Mouse (Mus musculus): ENCODE results near the gene Rpl38.

DNA sequence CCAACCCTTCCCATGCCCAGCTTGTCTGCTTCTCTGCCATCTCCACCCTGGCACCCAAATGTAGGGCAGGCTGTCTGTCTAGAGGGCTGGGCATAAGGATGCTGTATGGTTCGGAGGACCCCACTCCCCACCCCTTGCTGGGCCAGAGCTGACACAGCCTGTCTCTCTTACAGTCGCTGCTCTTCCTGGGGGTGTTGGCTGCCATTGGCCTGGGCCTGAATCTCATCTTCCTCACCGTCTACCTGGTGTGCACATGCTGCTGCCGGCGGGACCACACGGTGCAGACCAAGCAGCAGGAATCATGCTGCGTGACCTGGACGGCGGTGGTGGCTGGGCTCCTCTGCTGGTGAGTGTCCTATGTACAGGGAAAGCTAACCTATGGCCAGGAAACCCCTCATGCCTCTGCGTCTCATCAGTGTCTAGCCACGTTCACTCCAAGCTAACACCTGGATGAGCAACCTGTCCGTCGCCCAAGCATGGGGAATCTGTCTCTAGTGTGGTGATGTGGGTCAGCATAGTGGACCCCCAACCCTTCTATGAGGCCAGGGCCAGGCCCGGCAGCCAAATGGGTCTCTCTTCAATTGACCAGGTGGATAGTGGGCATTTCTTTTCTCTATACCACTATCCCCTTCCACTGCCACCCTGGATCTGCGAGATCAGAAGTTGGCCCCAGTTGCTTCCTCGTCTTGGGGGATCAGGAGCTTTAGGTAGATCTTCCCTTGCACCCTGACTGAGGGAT is 18.1 kb downstream of the Rpl38 start:
- TF ChIP-seq CTCF (IDR thresholded peaks at IDR 0.05; ENCODE audit: low read depth) (no peak), EP300 (IDR thresholded peaks at IDR 0.05; ENCODE audit: low read depth) (no peak)

All from heart, postnatal 0 days (tissue).